Mouse (Mus musculus): Measurements from ENCODE around the gene Zfp444.

Gene Zfp444

GRCm38 (mm10) chr7:6172006-6172649 lies at the start of gene Zfp444:
TSS of gene Zfp444 (plus strand) at chr7:6172226.
- peak; percentile 99 for DNase-seq (ENCODE audit: low read depth, low spot score)

GRCm38 (mm10) chr7:6126690-6127448 lies 45.2 kb upstream of the Zfp444 start:
- DNase-seq (ENCODE audit: low read depth, low spot score), result peak; percentile 85

- peak; percentile 46 for DNase-seq (ENCODE audit: low read depth, low spot score)
Observed at GRCm38 (mm10) chr7:6130346-6130745, 41.7 kb upstream of the Zfp444 start.

GRCm38 (mm10) chr7:6132646-6133045 lies 39.4 kb upstream of the Zfp444 start:
- DNase-seq (ENCODE audit: low read depth, low spot score), result peak; percentile 64

- no peak for DNase-seq (ENCODE audit: low read depth, low spot score)
Observed at GRCm38 (mm10) chr7:6136497-6136896, 35.5 kb upstream of the Zfp444 start.

GRCm38 (mm10) chr7:6139295-6139694 lies 32.7 kb upstream of the Zfp444 start:
- no peak for DNase-seq (ENCODE audit: low read depth, low spot score)

- no peak for DNase-seq (ENCODE audit: low read depth, low spot score)
Observed at GRCm38 (mm10) chr7:6143991-6144531, 28.0 kb upstream of the Zfp444 start.

- DNase-seq (ENCODE audit: low read depth, low spot score), result peak; percentile 43
Observed at GRCm38 (mm10) chr7:6145423-6146188, 26.4 kb upstream of the Zfp444 start.

GRCm38 (mm10) chr7:6146194-6146981 lies 25.6 kb upstream of the Zfp444 start:
- DNase-seq (ENCODE audit: low read depth, low spot score), result peak; percentile 74

GRCm38 (mm10) chr7:6146982-6147325 lies 25.1 kb upstream of the Zfp444 start:
- DNase-seq (ENCODE audit: low read depth, low spot score), result no peak

- no peak for DNase-seq (ENCODE audit: low read depth, low spot score)
Observed at GRCm38 (mm10) chr7:6147688-6148087, 24.3 kb upstream of the Zfp444 start.

- DNase-seq (ENCODE audit: low read depth, low spot score), result no peak
Observed at GRCm38 (mm10) chr7:6151266-6151665, 20.8 kb upstream of the Zfp444 start.

GRCm38 (mm10) chr7:6152036-6152435 lies 20.0 kb upstream of the Zfp444 start:
- no peak for DNase-seq (ENCODE audit: low read depth, low spot score)

GRCm38 (mm10) chr7:6153131-6153530 lies 18.9 kb upstream of the Zfp444 start:
- DNase-seq (ENCODE audit: low read depth, low spot score), result no peak

GRCm38 (mm10) chr7:6154164-6154563 lies 17.9 kb upstream of the Zfp444 start:
- DNase-seq (ENCODE audit: low read depth, low spot score), result no peak

GRCm38 (mm10) chr7:6155031-6155872 lies 16.8 kb upstream of the Zfp444 start:
- peak; percentile 94 for DNase-seq (ENCODE audit: low read depth, low spot score)

GRCm38 (mm10) chr7:6155901-6156411 lies 16.1 kb upstream of the Zfp444 start, which contains the start of gene Zfp787:
TSS of gene Zfp787 (minus strand) at chr7:6155997.
- peak; percentile 99 for DNase-seq (ENCODE audit: low read depth, low spot score)

GRCm38 (mm10) chr7:6156901-6157472 lies 15.0 kb upstream of the Zfp444 start:
- no peak for DNase-seq (ENCODE audit: low read depth, low spot score)

- no peak for DNase-seq (ENCODE audit: low read depth, low spot score)
Observed at GRCm38 (mm10) chr7:6157479-6157878, 14.5 kb upstream of the Zfp444 start.

- DNase-seq (ENCODE audit: low read depth, low spot score), result no peak
Observed at GRCm38 (mm10) chr7:6159604-6160003, 12.4 kb upstream of the Zfp444 start.
